Mouse (Mus musculus) mouse trophoblast stem cell (cell line): ENCODE data around the gene C2cd2l.
"Not testable (repeated sequence)": the region's sequence is repeated elsewhere in the genome, so short reads cannot be mapped to it uniquely, and the experiment has no call there.

Source experiments
- in situ Hi-C, 2 experiments: fragments of 300-500 bp; cut with MseI, MboI; formaldehyde crosslinking; loops; 2 replicates in 1 of 2; 3 replicates in 1 of 2; pipeline ENCODE4 v1.15.1; 2025

Gene C2cd2l

GRCm38 (mm10) chr9:44319887-44320798 lies at the start of gene C2cd2l:
TSS of gene C2cd2l (minus strand) at chr9:44320285.
- in situ Hi-C loops: no loop called here

GRCm38 (mm10) chr9:44364480-44364879 lies 44.4 kb upstream of the C2cd2l start:
- in situ Hi-C loops: no loop called here

- in situ Hi-C loops: not testable (repeated sequence)
Measured at GRCm38 (mm10) chr9:44361931-44362330, 41.8 kb upstream of the C2cd2l start.

- in situ Hi-C loops: no loop called here
Measured at GRCm38 (mm10) chr9:44361190-44361917, 41.3 kb upstream of the C2cd2l start, which contains the start of gene Vps11. TSS of gene Vps11 (minus strand) at chr9:44361670.

GRCm38 (mm10) chr9:44357207-44357606 lies 37.1 kb upstream of the C2cd2l start:
- in situ Hi-C loops: no loop called here

GRCm38 (mm10) chr9:44353142-44353541 lies 33.1 kb upstream of the C2cd2l start:
- in situ Hi-C loops: no loop called here

- in situ Hi-C loops: no loop called here
Measured at GRCm38 (mm10) chr9:44352337-44352736, 32.3 kb upstream of the C2cd2l start.

- in situ Hi-C loops: no loop called here
Measured at GRCm38 (mm10) chr9:44351396-44351795, 31.3 kb upstream of the C2cd2l start.

GRCm38 (mm10) chr9:44348546-44348945 lies 28.5 kb upstream of the C2cd2l start:
- in situ Hi-C loops: no loop called here

- in situ Hi-C loops: no loop called here
Measured at GRCm38 (mm10) chr9:44347621-44348020, 27.5 kb upstream of the C2cd2l start.

- in situ Hi-C loops: no loop called here
Measured at GRCm38 (mm10) chr9:44347166-44347565, 27.1 kb upstream of the C2cd2l start.

GRCm38 (mm10) chr9:44345570-44346433 lies 25.7 kb upstream of the C2cd2l start:
- in situ Hi-C loops: no loop called here

GRCm38 (mm10) chr9:44343781-44344421 lies 23.8 kb upstream of the C2cd2l start, which contains the start of gene Hmbs:
TSS of gene Hmbs (minus strand) at chr9:44344228.
- in situ Hi-C loops: no loop called here

- in situ Hi-C loops: no loop called here
Measured at GRCm38 (mm10) chr9:44343290-44343689, 23.2 kb upstream of the C2cd2l start.

GRCm38 (mm10) chr9:44342605-44343004 lies 22.5 kb upstream of the C2cd2l start:
- in situ Hi-C loops: no loop called here

GRCm38 (mm10) chr9:44342173-44342572 lies 22.1 kb upstream of the C2cd2l start:
- in situ Hi-C loops: no loop called here

GRCm38 (mm10) chr9:44341487-44341886 lies 21.4 kb upstream of the C2cd2l start:
- in situ Hi-C loops: no loop called here

- in situ Hi-C loops: no loop called here
Measured at GRCm38 (mm10) chr9:44338574-44338973, 18.5 kb upstream of the C2cd2l start.

GRCm38 (mm10) chr9:44337436-44338169 lies 17.5 kb upstream of the C2cd2l start:
- in situ Hi-C loops: no loop called here

- in situ Hi-C loops: no loop called here
Measured at GRCm38 (mm10) chr9:44336964-44337363, 16.9 kb upstream of the C2cd2l start.
